Mouse (Mus musculus) frontal cortex, postnatal 14 days (tissue): Measurements from ENCODE around the gene Lama4.

Experiments
- DNase-seq, 2 experiments: peaks; one replicate each; pipeline ENCODE4 v3.0.0; 2022; ENCODE audit warnings: low spot score in 2 of 2

Gene Lama4

DNA sequence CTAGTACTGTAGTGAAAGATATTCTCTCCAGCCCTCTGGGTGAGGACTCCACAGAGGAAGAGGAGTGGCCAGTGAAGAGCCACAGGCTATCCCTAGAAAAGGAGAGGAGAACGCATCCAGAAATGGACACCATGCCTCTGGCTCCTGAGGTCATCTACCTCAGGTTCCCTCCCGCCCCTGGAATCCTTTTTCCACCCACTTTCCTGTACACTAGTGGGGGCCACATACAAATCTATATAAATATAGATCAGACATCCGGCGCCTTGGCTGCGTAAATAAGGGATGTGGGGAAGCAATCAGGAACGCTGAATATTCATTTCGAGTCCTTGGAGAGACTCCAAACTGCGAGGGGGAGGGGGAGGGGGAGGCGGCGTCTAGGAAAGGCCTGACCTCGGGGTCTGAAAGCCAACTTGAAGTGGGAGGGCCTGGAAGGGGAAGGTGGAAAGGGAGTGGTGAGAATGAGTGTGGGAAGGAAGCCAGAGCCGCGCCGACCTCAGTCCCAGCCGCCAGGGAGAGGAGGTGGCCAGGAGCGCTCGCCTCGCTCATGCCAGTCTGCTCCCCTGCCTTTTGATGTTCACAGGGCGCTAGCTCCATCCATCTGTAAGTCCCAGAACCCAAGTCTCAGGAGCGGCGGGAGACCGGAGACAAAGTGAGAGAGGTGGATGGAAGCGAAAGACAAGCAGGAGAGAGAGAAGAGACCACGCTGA, at the start of gene Lama4:
Lama4 (plus strand) TSS at position 441 of the 707 bp plus-strand sequence.
- peak in 1 of 2 experiments; percentile 26 for DNase-seq

DNA sequence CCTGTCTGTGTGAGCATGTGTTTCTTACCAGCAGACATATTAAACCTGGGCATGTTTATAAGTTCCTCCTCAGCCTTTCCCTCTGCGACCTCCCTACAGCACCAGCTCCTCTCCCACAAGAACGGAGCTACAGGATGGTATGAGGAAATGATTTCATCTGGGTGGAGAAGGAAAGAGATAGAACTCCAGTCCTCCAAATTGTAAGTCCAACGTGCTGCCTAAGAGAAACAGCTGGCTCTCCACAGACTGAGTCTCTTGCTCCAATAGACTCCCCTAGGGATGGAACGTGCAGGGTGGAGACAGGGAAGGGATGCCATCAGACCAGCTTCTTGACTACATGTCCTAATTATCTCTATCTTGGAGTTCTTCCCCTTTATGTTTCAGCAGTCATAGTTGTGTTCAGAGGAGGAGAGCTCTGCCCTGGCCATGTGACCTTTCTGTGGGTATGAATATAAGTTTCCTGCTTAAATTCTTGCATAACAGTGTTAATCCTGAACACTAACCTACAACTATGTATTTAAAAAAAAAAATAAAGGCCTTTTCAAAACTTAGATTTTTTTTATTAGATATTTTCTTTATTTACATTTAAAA, 49.2 kb upstream of the Lama4 start:
- DNase-seq, result no peak

DNA sequence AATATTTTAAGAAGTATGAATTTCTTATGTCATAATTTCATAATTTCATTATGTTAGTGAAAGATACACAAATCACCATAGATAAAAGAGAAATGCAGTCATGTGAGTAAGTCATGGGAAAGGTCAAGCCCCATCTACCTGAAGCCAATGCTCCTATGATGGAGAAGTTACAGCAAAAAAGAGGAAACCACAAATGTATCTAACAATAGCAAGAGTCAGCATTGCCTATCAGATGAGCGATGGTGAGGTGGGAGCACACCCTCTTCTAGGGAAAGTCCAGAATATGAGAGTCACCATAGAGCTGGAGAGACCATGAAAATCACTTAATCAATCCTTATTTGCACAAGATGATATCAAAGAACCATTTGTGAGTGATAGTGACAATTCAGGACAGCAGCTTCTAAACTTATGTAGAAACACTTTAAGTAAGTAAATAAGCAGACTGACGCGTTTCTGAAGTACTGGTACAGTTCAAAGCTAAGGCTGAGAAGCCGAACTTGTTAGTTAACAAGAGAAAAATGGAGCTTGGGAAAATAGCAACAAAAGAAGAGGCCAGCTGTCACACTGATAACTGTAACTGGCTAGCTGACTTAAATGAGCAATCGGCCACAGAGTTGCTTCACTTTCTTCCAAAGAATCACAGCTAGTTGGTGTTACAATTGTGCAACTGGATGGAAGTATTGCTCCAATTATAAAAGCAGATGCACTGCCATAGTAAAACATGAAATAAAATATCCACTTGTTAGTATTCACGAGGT, 36.2 kb upstream of the Lama4 start:
- DNase-seq, result no peak

DNA sequence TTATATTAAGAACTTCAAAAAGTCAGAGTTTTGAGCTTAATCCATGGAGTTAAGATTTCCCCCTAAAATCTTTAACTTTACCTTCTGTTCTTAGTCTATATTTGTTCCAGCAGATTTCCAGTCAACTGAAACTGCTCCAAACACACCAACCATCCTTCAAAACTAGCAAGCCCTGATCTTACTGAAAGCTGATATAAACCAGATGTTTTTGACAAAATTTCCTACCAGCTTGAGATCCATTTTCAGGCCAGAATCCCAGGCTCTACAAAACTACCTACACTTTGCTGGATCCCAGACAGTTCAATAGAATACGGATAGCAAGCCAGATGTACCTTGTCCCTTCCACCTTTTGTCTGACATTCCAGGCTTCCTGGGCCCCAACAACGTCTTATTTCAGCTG, 20.6 kb upstream of the Lama4 start:
- DNase-seq, result no peak

DNA sequence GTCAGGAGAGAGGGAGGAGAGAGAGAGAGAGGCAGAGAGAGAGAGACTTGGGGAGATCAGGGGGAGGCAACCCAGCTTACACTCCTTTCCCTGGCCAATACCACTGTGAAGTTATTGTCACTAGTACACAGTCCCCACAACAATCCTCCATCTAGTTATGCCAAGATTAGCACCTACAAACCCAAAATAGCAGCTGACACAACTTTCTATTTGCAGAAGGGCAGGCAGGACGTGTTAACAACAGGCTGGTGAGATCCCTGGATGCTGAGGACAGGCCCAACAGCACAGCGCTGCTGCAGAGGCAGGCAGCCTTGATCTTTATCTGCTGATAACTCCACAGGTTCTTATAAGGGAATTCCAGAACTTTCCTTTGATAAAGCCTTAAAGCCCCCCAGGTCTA, 3.4 kb upstream of the Lama4 start:
- DNase-seq, result no peak

DNA sequence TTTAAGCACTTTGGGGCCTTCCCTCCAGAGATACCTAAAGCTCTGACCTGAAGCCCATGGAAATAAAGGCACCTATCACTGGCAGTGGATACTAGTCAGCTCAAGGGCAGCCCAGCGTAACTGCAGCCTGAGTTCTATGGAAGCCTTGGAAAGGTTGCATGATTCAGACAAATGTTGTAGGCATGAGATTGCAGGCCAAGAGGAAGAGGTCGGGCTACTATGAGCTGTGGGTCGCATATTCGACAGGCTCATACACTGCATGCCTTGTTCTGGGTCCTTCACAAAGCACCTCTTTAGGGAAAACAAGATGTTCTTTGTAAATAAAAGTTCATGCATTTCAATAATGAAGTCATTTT, 618 bp upstream of the Lama4 start:
- no peak for DNase-seq

DNA sequence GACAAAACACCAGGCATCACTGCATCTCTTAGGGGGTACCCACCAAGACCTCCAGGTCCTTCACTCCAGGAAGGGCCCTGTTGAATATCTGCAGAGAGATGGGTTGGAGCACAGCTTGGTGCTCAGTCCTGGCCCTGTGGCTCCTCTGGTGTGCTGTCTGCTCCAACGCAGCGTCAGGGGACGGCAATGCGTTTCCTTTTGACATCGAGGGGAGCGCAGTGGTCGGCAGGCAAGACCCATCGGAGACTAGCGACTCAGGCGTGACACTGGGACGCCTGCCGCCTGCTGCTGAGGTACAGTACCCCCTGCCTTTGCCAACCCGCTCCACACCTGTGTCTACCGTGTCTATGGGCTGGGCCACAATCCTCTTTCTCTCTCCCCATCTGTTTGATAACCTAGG, 542 bp downstream of the Lama4 start:
- DNase-seq, result no peak

DNA sequence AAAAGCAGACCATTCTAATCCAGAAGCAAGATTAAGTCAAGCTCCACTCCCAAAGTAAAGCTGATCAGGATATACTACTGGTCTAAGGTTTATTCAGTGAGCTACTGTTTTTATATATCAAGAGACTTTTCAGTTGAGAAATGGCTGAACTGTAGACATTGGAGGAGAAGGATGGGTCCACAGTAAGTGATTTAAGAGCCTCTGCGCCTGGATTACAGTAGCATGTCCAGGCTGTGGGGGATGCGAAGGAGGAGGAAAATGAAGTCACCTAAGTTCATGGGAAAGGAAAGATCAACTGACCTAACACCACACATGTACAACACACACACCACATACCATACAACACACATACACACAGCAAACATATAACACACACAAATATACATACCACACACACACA, 1.3 kb downstream of the Lama4 start:
- DNase-seq, result no peak

DNA sequence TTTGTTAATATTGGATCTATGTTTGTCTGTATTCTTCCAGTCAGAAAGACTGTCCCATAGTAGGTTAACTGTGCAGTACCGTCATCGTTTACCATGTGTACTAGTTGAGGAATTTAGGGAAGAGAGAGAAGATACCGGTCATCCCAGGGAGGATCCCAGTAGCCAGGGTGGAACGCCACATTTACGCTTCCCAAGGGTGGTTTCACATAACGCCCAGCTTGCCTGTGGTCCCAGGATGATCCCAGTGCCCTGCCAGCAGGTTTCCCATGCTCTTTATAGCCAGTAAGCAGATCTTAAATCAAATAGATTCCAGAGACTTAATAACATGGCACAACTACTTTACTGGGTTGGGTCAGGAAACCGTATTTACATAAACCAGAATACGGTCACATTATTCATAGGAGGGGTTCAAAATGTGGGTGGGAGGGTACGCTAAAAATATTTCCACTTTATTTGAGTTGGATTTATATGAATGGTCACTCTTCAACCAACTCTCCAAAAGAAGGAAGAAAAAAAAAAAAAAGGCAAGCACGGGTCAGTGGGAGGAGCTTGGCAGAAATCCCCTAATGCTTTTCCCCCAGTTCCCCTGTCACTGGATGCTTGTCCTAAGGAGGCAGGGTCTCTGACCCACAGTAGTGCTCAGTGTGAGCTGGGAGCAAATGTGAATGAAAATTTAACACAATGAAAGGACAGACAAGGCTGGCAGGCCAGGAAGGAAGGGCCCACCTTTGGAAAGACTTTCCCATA, 3.2 kb downstream of the Lama4 start:
- no peak for DNase-seq

DNA sequence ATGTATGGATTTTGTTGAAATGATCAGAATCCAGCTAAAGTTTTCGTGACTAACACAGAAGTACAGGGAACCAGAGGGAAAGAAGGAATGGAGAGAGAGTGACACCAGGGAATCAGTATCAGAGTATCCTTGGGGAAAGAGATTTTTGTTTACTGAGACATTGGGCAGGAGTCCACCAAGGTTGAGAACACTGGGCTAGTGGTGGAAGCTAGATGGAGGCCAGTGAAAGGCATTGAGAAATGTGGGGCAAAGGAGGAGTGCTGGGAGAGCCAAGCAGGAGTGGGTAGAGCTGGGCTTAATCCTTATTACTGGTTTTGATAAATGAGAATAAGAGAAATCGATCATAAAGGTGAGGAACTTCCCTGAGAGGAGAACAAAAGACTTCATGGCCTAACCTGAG, 4.2 kb downstream of the Lama4 start:
- DNase-seq, result no peak

DNA sequence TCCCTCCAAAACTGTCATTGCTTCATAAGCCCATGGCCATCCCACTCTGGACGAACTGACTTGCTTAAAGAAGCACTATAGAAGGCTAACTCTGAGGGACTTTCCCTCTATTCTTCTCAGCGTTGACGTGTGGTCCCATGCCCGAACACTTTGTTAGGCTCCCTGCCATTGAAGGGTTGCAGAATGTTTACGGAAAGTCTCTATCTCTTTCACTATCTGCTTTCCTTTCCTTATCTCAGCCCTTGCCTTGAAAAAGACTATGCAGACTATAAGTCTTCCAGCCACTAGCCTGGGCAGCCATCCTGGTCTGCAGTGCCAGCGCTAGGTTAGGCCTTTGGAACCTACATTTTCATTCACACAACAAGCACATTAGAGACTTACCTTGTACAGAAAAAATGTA, 4.7 kb downstream of the Lama4 start:
- DNase-seq, result no peak

DNA sequence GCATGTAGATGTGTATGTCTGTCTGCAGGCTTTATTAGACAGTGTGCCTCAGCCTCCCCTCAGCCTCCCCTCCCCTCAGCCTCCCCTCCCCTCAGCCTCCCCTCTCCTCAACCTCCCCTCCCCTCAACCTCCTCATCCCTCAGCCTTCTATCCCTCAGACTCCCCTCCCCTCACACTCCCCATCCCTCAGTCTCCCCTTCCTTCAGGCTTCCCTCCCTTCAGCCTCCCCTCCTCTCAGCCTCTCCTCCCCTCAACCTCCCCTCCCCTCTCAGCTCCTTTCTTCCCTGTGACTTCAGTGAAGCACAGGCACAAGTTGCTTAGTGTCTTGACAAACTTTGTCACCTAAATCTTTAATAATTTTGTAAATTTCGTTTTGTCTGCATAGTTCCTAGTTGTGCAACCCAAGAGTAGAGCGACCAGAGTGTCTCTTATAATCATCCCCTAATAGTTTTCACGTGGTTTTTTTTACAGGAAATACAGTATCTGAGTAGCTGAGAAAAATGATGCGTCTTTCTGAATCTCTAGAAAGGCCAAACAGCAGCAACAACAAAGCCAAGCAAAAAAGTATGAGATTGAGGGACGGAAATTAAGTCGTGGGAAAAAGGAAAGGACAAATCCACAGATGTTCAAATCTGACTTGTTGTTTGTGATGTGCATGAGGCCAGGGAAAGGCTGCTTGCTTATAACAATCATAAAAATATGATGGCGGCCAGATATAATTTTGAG, 7.1 kb downstream of the Lama4 start:
- DNase-seq, result no peak

DNA sequence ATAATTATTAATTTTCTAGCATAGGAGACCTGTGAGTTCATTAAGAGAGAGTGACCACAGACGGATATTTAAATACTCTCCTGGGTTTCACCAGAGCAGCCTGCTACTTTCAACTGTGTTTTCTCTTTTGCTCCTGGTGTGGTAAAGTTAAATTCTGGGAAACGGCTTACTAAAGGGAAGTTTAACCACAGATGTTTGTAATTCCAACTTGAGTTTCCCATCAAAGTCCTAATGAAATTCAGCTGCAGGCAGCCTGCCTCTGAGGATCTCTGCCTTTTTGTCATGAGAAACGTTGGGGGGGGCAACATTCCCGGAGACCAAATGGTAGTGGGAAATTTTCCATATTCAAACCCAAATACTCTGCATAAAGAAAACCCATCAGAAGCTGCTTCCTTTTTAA, 7.7 kb downstream of the Lama4 start:
- no peak for DNase-seq

DNA sequence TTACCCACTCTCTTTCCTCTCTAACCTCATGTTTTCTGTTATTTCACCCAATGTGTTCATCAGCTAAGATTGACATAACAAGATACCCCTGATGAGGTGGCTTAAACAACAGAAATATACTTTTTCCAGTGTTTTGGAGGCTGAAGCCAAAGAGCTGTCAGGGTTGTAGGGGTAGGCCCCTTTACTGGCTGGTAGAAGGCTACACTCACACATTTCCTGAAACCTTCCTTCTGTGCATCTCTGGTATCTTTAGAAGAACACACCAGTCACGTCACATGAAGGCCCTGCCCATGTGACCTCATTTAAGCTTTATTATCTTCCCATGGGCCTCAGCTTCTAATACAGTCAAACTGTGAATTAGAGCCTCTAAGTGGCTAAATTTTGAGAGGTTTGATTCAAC, 12.9 kb downstream of the Lama4 start:
- DNase-seq, result no peak

DNA sequence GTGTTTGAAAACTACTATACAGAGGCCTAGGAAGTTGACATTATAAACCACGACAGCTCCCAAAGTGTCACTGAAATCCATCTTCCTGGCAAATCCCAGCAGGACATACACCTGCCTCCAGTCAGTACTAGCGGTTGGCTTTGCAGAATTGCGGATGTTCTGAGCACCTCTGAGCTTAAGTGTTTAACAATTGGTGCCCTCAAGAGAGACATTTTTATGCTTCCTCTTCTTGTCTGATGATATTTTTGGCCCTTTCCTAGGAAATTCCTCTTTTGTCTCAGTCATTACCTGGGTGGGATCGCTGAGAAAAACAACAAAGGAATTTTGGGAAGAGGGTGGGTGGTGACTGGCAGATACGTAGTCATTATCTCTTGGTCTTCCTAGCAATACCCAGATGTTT, 14.4 kb downstream of the Lama4 start:
- no peak for DNase-seq

DNA sequence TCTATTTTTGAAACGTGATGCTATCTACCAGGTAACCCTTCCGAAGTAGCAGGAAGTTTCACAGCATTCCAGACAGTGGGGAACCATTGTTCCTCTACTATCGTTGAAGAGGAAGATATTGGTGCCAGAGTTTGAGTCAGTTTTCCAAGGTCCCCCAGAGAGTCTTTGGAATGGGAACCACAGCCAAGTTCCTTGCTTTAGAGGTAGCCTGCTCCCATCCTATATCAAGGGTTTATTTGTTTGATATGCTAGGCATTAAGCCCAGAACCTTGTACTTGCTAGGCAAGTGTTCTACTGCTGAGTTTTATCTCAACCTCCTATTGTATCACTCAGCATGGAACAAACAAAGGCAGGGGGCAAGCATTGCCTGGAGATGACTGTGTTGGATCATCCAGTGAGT, 15.7 kb downstream of the Lama4 start:
- DNase-seq, result no peak

DNA sequence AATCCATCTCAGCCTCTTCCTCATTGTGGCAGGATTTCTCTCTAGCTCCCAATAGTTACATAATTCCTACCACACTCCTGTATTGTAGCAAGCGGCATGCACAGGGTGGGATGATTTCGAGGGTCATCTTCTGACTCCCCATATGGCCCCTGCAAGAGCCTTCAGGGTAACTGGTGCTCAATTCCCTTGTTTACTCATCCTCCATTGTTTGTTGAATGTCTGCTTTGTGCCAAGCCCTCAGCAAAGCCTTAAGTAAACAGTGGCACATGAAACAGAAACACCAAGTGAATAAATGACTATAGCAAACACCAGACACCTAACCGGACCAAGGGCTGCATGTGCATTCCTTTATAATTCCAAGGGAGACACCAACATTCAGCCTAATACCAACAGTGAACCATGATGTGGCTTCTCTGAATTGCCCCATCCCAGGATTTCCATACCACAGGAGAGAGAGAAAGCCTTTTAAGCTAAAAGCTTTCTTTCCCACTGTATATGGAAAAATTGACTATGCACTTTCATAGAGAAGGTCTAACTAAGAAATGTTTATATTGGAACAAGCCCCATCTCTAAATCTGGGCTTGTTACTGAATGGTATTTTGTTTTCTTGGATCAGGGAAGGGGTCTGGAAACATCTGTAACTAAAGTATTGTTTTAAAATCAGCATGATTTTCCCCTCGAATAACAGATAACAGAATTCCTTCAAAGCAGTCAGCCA, 19.2 kb downstream of the Lama4 start:
- no peak for DNase-seq

DNA sequence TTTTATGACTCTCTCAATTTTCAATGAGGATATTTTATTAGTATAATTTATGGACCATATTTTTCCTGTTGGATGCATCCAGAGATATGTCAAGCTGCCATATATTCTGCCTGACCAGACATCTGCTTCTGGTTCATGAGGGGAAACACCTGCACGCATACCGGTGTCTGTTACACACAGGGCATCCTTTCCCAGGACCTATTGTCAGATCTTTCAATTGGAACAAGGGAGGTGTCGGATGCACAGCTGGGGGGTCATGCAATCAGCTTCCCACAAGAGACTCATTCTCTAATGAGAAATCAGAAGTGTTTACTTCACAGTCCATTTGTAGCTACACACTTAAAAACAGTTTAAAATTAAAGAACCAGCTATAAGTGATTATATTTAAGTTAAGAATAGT, 20.7 kb downstream of the Lama4 start:
- no peak for DNase-seq

DNA sequence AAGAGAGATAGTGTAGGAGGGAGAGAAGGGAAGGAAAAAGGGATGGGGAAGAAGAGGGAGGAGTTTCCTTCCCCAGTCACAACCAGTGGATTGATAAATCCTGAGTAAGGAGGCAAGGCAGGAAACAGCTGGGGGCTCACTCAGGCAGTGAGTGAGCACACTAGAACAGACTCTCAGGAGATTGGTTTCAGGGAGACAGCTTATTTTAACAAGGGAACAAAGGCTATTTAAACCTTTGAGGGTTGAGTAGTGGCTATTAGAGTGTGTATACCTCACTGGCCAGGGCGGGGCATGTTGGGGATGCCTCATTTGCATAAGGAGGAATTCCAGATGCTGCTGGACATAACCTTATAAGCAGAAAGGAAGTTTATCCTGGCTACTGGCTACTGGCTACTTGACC, 27.5 kb downstream of the Lama4 start:
- DNase-seq, result no peak

DNA sequence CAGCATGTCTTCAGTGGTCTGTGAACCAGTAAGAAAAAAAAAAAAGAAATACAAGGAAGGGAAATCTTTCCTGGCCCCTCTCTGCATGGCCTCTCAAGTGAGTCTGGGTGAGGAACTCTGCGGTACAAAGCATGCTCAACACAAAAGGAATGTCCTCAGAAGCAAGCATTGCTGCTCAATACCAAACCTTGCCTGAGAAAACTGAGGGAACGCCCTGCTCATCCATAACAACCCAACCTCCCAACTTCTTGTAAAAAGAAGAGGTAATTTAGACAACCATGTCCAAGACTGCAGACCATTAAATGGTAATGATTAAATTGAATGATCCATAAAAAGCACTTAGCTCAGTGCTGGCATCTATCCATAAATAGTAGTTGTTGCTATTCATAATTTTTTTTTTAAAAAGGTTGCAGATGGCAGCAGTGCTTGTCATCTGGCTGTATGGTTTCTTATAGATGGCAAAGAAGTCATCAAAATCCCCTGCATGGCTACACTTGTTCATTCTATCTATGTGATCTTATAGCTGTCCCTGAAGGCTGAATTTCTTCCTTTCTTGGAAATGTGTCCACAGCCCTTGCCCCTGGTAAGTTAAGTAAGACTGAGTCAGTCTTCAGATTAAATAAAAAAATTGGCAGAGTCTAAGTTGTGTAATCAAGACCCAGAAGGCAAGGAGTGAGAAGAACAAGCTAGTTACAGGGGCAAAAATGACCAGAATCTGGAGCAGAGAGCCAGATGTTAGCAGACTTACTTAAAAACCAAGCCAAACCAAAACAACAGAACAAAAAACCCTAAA, 28.5 kb downstream of the Lama4 start:
- DNase-seq, result no peak
